Mouse (Mus musculus) bone marrow, adult 2 months (tissue): Measurements from ENCODE around the gene Slc39a12.

ENCODE experiments used
- CTCF ChIP-seq: fragments of 200-500 bp; IDR thresholded peaks from 2 replicates; pipeline ENCODE4 v1.5.1; 2011; ENCODE audit warnings: low read length, control low read depth; ENCODE audit not compliant: control insufficient read depth, insufficient read depth
- POLR2A ChIP-seq: fragments of 200-500 bp; IDR thresholded peaks from 2 replicates; pipeline ENCODE4 v1.6.1; 2011; ENCODE audit warnings: low read depth, mild to moderate bottlenecking, control low read depth, low read length, borderline replicate concordance; ENCODE audit not compliant: control insufficient read depth

DNA sequence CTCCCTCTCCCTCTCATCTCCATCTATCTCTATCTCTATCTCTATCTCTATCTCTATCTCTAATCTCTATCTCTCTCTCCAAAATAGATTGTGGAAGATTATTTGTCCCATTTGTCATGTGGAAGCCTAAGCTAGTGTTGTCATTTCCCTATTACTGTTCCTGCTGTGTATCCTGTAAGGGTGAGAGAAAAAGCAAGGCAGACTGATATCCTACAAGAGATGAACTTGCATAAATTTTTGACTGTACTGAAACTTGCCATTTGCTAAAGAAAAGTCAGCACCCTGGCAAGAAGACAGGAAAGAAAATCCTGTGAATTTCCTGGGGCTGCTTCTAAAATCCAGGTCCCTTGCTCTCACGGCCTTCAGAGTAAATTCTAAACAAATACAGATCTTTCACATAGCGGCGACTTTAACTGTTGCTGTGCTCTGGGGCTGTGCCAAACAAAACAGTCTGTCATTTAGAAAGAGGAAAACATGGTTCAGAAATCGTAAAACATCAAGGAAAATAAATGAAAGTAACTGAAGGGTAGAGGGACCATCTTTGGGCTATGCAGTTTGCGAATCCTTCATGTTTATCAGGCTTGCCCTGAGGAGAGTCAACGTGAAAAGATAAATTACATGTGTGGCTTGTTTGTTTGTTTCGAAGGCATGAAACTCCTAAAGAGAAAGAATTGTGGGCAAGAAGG, 67.0 kb downstream of the Slc39a12 start:
- no peak for TF ChIP-seq CTCF
- no peak for TF ChIP-seq POLR2A
